Mouse (Mus musculus): Measurements from ENCODE around the gene Noxa1. TPM values are rescaled to one million over a fixed set of nuclear protein-coding genes. Genes with fewer than 3 reads are reported as not detected.

Noxa1 gene
- total and polyA plus RNA-seq, 3 experiments, result 5.0 to 6.4 (median 6.3) TPM

DNA sequence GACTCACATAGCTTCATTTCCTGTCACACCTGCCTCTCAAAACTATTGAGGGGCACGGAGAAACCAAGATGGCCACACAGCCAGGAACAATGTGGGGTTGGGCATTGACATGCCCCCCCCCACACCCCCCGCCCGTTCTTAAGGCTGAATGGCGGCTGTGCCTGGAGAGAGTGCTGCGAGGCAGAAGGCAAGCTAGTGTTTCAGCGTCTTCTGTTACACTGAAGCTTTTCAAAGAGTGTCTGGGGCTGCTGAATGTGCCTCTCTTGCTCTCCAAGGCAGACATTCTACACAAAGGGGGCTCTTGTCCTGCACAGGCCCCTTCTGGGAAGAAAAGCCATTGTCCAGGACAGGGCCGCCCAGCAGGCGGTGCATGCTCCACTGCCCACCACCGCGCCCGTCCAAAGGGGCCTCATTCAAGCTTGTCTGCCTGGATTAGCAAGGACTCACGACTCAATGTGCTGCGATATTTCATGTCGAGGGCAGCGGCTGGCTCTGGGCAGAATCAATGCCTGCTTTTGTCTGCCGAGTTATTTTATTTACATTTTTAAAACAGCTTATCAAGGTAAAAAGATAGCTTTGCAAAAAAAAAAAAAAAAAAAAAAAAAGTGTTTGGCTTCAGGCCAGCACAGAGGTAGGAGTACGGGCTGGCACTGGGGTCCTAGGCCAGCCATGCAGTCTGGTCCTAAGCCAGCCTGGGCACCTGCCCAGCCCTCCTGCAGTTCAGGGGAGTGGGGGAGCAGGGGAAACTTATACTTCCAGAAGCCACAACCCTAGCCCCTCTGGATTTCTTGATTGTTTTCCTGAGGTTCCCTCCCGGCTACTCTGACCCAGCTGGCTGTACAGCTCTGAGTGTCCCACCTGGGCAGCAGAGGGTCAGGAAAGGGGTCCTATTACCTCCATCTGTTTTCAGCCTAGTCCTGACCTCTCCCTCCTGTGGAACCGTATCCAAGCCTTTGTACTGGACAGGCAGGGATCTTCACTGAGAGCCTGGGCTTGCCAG lies 31.4 kb upstream of the Noxa1 start:
- Histone ChIP-seq H3K36me3 (replicated peaks in 1 of 2; ENCODE audit: control insufficient read depth in 1 of 2, insufficient read depth in 1 of 2, low read length in 1 of 2) (no peaks in the 10 kb centered on the region), H3K4me2 (ENCODE audit: insufficient read depth, low read depth, poor library complexity, severe bottlenecking) (no peak overlapping the region), H3K79me2 (replicated peaks; ENCODE audit: control insufficient read depth, extremely low read depth, insufficient read depth, poor library complexity, severe bottlenecking) (no peaks in the 10 kb centered on the region), H3K27ac (ENCODE audit: insufficient read depth, low read depth) (no peak overlapping the region), H3K4me1 (ENCODE audit: control insufficient read depth in 1 of 2, insufficient read depth in 2 of 2) (peaks cover 0 to 23% of the 10 kb centered on the region in 2 experiments; a peak in 2 of 4 replicates), H3K27me3 (replicated peaks) (no peaks in the 10 kb centered on the region), H3K9me3 (replicated peaks; ENCODE audit: low read length) (no peaks in the 10 kb centered on the region), H3K9ac (ENCODE audit: insufficient read depth, low read depth) (no peak overlapping the region), H3K4me3 (replicated peaks in 1 of 3; ENCODE audit: low read depth in 2 of 3, low read length in 2 of 3, poor library complexity in 1 of 3) (no peak overlapping the region)
- no peak for DNase-seq (ENCODE audit: extremely low read depth)
- no peak for TF ChIP-seq ETS1 (conservative IDR thresholded peaks at IDR 0.05; ENCODE audit: low read depth, low read length)
- no peak for TF ChIP-seq GABPA (IDR thresholded peaks at IDR 0.05; ENCODE audit: insufficient replicate concordance, low read depth, low read length)
- no peak for TF ChIP-seq MYC (IDR thresholded peaks at IDR 0.05; ENCODE audit: low read depth, low read length)
- in situ Hi-C loops (cut with MboI; ENCODE audit: low pct_ligation_motif_present, low pct_unique_long_range_greater_than_20kb, low sequenced_read_pairs) (loop anchor here (5.0 kb wide), 1 partner anchor 36 kb away; no protein-coding TSS in a partner anchor), dilution Hi-C loops (cut with MboI; ENCODE audit: extremely low pct_ligation_motif_present, extremely low pct_unique_long_range_greater_than_20kb, low sequenced_read_pairs) (no loop called here)

DNA sequence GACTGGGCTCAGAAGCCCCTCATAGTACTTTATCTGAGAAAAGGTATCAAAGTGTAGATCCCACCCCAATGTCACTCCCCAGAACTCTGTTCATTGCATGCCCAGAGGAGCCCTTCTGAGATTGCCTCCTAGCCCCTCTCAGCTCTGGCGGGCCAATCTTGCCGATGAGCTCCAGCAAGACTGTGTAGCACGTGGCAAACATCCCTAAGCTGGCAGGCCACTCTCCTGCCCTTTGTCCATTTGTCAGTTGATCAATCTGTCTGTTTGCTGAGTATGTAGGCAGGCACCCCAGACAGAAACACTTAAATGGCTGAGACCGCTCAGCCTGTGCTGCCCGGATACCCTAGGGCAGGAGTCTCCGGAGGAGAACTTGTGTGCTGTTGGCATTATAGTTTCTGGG lies 30.2 kb upstream of the Noxa1 start:
- Histone ChIP-seq H3K4me3 (replicated peaks in 1 of 3; ENCODE audit: low read depth in 2 of 3, low read length in 2 of 3, poor library complexity in 1 of 3) (no peak overlapping the region), H3K79me2 (replicated peaks; ENCODE audit: control insufficient read depth, extremely low read depth, insufficient read depth, poor library complexity, severe bottlenecking) (no peaks in the 10 kb centered on the region), H3K9ac (ENCODE audit: insufficient read depth, low read depth) (no peak overlapping the region), H3K4me1 (ENCODE audit: control insufficient read depth in 1 of 2, insufficient read depth in 2 of 2) (peaks cover 3 to 34% of the 10 kb centered on the region in 2 experiments), H3K27ac (ENCODE audit: insufficient read depth, low read depth) (no peak overlapping the region), H3K4me2 (ENCODE audit: insufficient read depth, low read depth, poor library complexity, severe bottlenecking) (no peak overlapping the region), H3K9me3 (replicated peaks; ENCODE audit: low read length) (no peaks in the 10 kb centered on the region), H3K36me3 (replicated peaks in 1 of 2; ENCODE audit: control insufficient read depth in 1 of 2, insufficient read depth in 1 of 2, low read length in 1 of 2) (no peaks in the 10 kb centered on the region), H3K27me3 (replicated peaks) (no peaks in the 10 kb centered on the region)
- dilution Hi-C loops (cut with MboI; ENCODE audit: extremely low pct_ligation_motif_present, extremely low pct_unique_long_range_greater_than_20kb, low sequenced_read_pairs) (no loop called here), in situ Hi-C loops (cut with MboI; ENCODE audit: low pct_ligation_motif_present, low pct_unique_long_range_greater_than_20kb, low sequenced_read_pairs) (loop anchor here (5.0 kb wide), 1 partner anchor 37 kb away; no protein-coding TSS in a partner anchor)
- TF ChIP-seq TBP (conservative IDR thresholded peaks at IDR 0.05; ENCODE audit: low read depth, low read length) (no peak), MXI1 (IDR thresholded peaks at IDR 0.05; ENCODE audit: low read depth, low read length) (no peak), IRF4 (IDR thresholded peaks at IDR 0.05; ENCODE audit: low read depth, low read length) (no peak), SIN3A (IDR thresholded peaks at IDR 0.05; ENCODE audit: low read length) (no peak), ZNF384 (IDR thresholded peaks at IDR 0.05; ENCODE audit: low read depth, low read length) (no peak), PAX5 (IDR thresholded peaks at IDR 0.05; ENCODE audit: low read length) (no peak), BHLHE40 (IDR thresholded peaks at IDR 0.05; ENCODE audit: low read depth, low read length) (no peak), JUND (conservative IDR thresholded peaks at IDR 0.05; ENCODE audit: low read depth, low read length) (no peak), EP300 (IDR thresholded peaks at IDR 0.05; ENCODE audit: low read length) (no peak), ZC3H11A (IDR thresholded peaks at IDR 0.05; ENCODE audit: low read depth, low read length) (no peak), TCF12 (IDR thresholded peaks at IDR 0.05; ENCODE audit: low read depth, low read length) (no peak), CHD2 (IDR thresholded peaks at IDR 0.05; ENCODE audit: low read length) (no peak), GABPA (IDR thresholded peaks at IDR 0.05; ENCODE audit: insufficient replicate concordance, low read depth, low read length) (no peak), NELFE (IDR thresholded peaks at IDR 0.05; ENCODE audit: low read depth, low read length) (no peak), ELF1 (IDR thresholded peaks at IDR 0.05; ENCODE audit: low read depth, low read length) (no peak), ZKSCAN1 (IDR thresholded peaks at IDR 0.05; ENCODE audit: borderline replicate concordance, low read depth, low read length) (no peak)
- DNase-seq (ENCODE audit: extremely low read depth), result no peak

Measured in CH12.LX (cell line).